Mouse (Mus musculus): Measurements from ENCODE around the gene Psapl1.

DNA sequence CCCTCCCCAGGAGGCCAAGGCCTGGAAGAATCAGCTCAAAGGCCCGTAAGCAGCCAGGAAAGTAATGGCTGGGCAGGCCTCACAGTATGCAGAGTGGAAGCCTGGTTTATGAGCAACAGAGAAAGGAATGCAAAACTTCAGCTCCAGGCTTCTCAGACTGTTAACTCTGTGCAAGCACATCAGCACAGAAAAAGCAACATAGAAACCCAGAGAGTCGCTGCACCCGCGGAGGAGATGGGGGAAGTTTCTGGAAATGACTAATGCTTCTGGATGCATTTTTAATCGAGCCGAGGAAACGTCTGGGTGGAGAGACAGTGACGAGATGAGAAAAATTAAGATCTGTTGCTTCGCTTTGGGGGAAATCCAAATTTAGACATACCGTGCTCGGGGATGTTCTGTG, 22.5 kb downstream of the Psapl1 start:
- TF ChIP-seq CTCF (IDR thresholded peaks at IDR 0.05; ENCODE audit: insufficient read depth, low read length) (no peak), POLR2A (IDR thresholded peaks at IDR 0.05; ENCODE audit: borderline replicate concordance, extremely low read depth, low read depth, low read length) (no peak)

All from lung, adult 2 months (tissue).